Mouse (Mus musculus) cerebellum, adult (tissue): ENCODE measurements around the gene Suds3.

Experiments
- ATAC-seq: cut with Nextera tagmentation; 2 replicates; pipeline ENCODE4 v1.9.2; 2017; ENCODE audit warnings: mild to moderate bottlenecking, moderate library complexity, mixed read lengths; ENCODE audit not compliant: insufficient number of reproducible peaks, low FRiP score, low TSS enrichment

Gene Suds3

GRCm38 (mm10) chr5:117061251-117061650, 54.7 kb downstream of the Suds3 start:
- no peak for ATAC-seq

- peak; percentile 82; the same call in 1 of the 2 replicates for ATAC-seq
Observed at GRCm38 (mm10) chr5:117060484-117061130, 55.3 kb downstream of the Suds3 start.

GRCm38 (mm10) chr5:117049940-117050339, 66.0 kb downstream of the Suds3 start:
- ATAC-seq, result no peak

GRCm38 (mm10) chr5:117045101-117045500, 70.8 kb downstream of the Suds3 start:
- ATAC-seq, result peak; percentile 26; the same call in 1 of the 2 replicates

- ATAC-seq, result no peak
Observed at GRCm38 (mm10) chr5:117042661-117043060, 73.3 kb downstream of the Suds3 start.
